Mouse (Mus musculus) hindbrain, embryonic 13.5 days (tissue): ENCODE measurements at regions not wholly inside any gene's neighbourhood (a gene's known extent, or its start where the extent isn't known, plus 50 kb on each side); places are given as distances from the start of the nearest gene placed in this dataset.
A peak's percentile ranks its signal among the peaks of the same experiment; 100 is the strongest.

ENCODE experiments used
- ATAC-seq: fragments of 200-750 bp; cut with Nextera tagmentation; 2 replicates; pipeline ENCODE4 v1.8.0; 2017; ENCODE audit warnings: moderate TSS enrichment; ENCODE audit not compliant: low FRiP score
- H3K27ac ChIP-seq: fragments of 300-500 bp; sonication (generic); 2 replicates; pipeline ENCODE4 v1.5.1; 2015; ENCODE audit warnings: inconsistent platforms, mild to moderate bottlenecking, moderate library complexity
- H3K27me3 ChIP-seq: fragments of 300-500 bp; sonication (generic); 2 replicates; pipeline ENCODE4 v1.6.1; 2015; ENCODE audit warnings: mild to moderate bottlenecking, inconsistent platforms
- H3K36me3 ChIP-seq: fragments of 300-500 bp; sonication (generic); 2 replicates; pipeline ENCODE4 v1.6.1; 2015; ENCODE audit warnings: mild to moderate bottlenecking, inconsistent platforms
- H3K4me1 ChIP-seq: fragments of 300-500 bp; sonication (generic); replicated peaks from 2 replicates; pipeline ENCODE4 v1.6.1; 2015; ENCODE audit warnings: inconsistent platforms
- H3K4me2 ChIP-seq: fragments of 300-500 bp; sonication (generic); 2 replicates; pipeline ENCODE4 v1.6.1; 2015; ENCODE audit warnings: inconsistent platforms, mild to moderate bottlenecking, moderate library complexity
- H3K4me3 ChIP-seq: fragments of 300-500 bp; sonication (generic); 2 replicates; pipeline ENCODE4 v1.5.1; 2015; ENCODE audit warnings: mild to moderate bottlenecking, inconsistent platforms
- H3K9ac ChIP-seq: fragments of 300-500 bp; sonication (generic); 2 replicates; pipeline ENCODE4 v1.6.1; 2015; ENCODE audit warnings: mild to moderate bottlenecking, inconsistent platforms
- H3K9me3 ChIP-seq: fragments of 300-500 bp; sonication (generic); 2 replicates; pipeline ENCODE4 v1.6.1; 2016; ENCODE audit warnings: inconsistent platforms
- WGBS: fragments of 180-500 bp; shearing (Covaris S2); methylation state at CpG from one replicate; pipeline ENCODE4 v1.1.7; 2015; 5-methylcytosine and 5-hydroxymethylcytosine counted together

DNA sequence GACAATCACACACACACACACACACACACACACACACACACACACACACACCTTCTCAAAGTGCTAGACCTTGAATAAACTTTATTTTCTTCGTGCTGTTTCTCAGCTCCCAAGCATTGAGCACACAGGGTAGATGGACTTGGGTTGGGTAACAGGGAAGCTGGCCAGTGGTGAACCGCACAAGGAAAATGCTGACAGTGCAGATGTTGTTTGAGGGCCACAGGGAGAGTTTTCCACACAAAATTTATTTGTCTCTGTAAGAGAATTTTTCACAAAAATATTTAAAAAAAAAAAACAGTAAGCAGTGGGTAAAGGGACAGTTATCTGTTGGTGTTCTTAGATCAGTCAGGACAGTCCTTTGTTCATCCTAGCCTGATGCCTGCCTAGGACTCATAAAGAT lies 110.8 kb upstream of the Usp24 start:
- Histone ChIP-seq H3K36me3 (no peaks in the 10 kb centered on the region), H3K4me2 (no peak overlapping the region), H3K9ac (no peak overlapping the region), H3K4me3 (no peak overlapping the region), H3K27ac (no peak overlapping the region), H3K27me3 (no peaks in the 10 kb centered on the region), H3K9me3 (no peaks in the 10 kb centered on the region), H3K4me1 (peaks cover 17% of the 10 kb centered on the region)
- ATAC-seq = no peak
- 87% methylated on average over 2 of the region's 2 CpGs for WGBS

DNA sequence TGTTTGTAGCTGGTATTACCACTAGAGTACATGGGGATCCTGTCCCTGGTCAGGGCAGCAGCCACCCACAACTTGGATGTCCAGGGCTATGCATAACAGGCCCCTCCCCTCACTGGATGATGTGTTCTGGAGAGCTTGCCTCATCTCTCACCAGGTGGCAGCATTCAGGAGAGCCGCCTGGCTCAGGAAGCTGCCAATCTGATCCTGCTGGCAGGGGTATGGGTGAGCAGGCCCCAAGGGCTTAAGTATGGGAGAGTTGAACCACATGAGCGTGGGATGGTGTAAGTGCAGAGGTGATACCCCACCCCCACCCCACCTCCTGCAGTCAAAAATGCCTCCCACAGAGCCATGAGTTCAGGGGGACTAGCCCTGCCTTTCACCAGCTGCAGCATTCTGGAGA lies 110.0 kb upstream of the Usp24 start:
- Histone ChIP-seq H3K27ac (no peak overlapping the region), H3K4me1 (peaks cover 11% of the 10 kb centered on the region; the same call in 1 of the 2 replicates), H3K4me2 (no peak overlapping the region), H3K4me3 (no peak overlapping the region), H3K9me3 (no peaks in the 10 kb centered on the region), H3K36me3 (no peaks in the 10 kb centered on the region), H3K9ac (no peak overlapping the region), H3K27me3 (no peaks in the 10 kb centered on the region)
- ATAC-seq = no peak
- WGBS = 53% methylated on average over 2 of the region's 2 CpGs

GRCm38 (mm10) chr4:106209465-106209864 lies 106.5 kb upstream of the Usp24 start:
- H3K27me3 ChIP-seq = no peaks in the 10 kb centered on the region
- H3K4me3 ChIP-seq = no peak overlapping the region
- no peak overlapping the region for H3K9ac ChIP-seq
- no peak for ATAC-seq
- H3K27ac ChIP-seq = no peak overlapping the region
- H3K36me3 ChIP-seq = no peaks in the 10 kb centered on the region
- no peaks in the 10 kb centered on the region for H3K9me3 ChIP-seq
- 86% methylated on average over 11 of the region's 11 CpGs for WGBS
- H3K4me1 ChIP-seq = peaks cover 13% of the 10 kb centered on the region; the same call in 1 of the 2 replicates
- no peak overlapping the region for H3K4me2 ChIP-seq

- no peak overlapping the region for H3K9ac ChIP-seq
- H3K27ac ChIP-seq = no peak overlapping the region
- no peaks in the 10 kb centered on the region for H3K36me3 ChIP-seq
- H3K4me1 ChIP-seq = peaks cover 13% of the 10 kb centered on the region; the same call in 1 of the 2 replicates
- no peaks in the 10 kb centered on the region for H3K9me3 ChIP-seq
- WGBS = 92% methylated on average over 1 of the region's 1 CpGs
- no peak overlapping the region for H3K4me3 ChIP-seq
- no peaks in the 10 kb centered on the region for H3K27me3 ChIP-seq
- H3K4me2 ChIP-seq = no peak overlapping the region
- no peak for ATAC-seq
Measured at GRCm38 (mm10) chr4:106209975-106210374, 106.0 kb upstream of the Usp24 start.

DNA sequence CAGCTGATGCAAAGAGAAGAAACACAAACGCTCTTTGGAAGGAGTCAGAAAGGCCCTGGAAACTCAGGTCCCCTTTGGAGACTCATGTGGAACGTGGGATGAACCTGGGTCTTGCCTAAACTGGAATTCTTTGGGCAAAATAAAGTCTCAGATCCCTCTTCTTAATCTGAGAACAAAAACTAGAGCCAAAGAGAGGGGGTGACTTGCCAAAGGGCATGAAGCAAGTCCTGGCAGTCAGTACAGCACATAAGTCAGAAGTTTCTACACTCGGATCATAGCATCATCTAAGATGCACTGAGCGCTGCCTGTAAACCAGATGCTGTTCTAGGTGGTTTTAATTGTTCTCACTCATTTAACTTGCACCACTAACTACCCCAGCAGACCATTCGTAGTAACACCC lies 101.8 kb upstream of the Usp24 start:
- H3K4me3 ChIP-seq = no peak overlapping the region
- no peaks in the 10 kb centered on the region for H3K27me3 ChIP-seq
- no peaks in the 10 kb centered on the region for H3K9me3 ChIP-seq
- peaks cover 13% of the 10 kb centered on the region; the same call in 1 of the 2 replicates for H3K4me1 ChIP-seq
- H3K9ac ChIP-seq = no peak overlapping the region
- H3K27ac ChIP-seq = no peak overlapping the region
- no peaks in the 10 kb centered on the region for H3K36me3 ChIP-seq
- ATAC-seq = no peak
- H3K4me2 ChIP-seq = no peak overlapping the region
- WGBS = 85% methylated on average over 5 of the region's 5 CpGs

DNA sequence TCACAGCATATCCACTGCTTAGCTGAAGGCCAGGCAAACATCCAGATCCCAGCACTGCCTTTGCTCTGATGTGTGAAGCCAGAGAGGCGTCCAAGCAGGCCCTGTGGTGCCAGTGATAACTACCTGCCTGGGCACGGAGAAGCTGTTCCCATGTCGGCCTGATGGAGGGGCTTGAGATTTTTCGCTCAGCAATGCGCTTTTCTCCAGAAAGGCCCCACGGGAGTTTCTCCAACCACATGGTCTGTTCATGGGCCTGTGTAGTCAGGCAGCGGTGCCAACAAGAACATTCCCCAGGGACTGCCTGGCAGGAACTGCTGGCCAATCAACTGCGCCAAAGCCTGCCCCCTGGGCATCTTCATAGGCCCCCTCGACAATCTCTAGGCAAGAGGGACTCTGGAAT lies 95.4 kb upstream of the Usp24 start:
- Histone ChIP-seq H3K9ac (no peak overlapping the region), H3K27ac (no peak overlapping the region), H3K4me2 (no peak overlapping the region), H3K36me3 (no peaks in the 10 kb centered on the region), H3K9me3 (no peaks in the 10 kb centered on the region), H3K4me3 (no peak overlapping the region), H3K4me1 (no peaks in the 10 kb centered on the region), H3K27me3 (no peaks in the 10 kb centered on the region)
- no peak for ATAC-seq
- 75% methylated on average over 9 of the region's 9 CpGs for WGBS

- no peak overlapping the region for H3K27ac ChIP-seq
- no peaks in the 10 kb centered on the region for H3K4me1 ChIP-seq
- no peak overlapping the region for H3K9ac ChIP-seq
- H3K36me3 ChIP-seq = no peaks in the 10 kb centered on the region
- WGBS = 57% methylated on average over 12 of the region's 12 CpGs
- 0 out of 2 replicates have a peak, but pooled peaks cover 3% of the 10 kb centered on the region for H3K9me3 ChIP-seq
- H3K4me3 ChIP-seq = no peak overlapping the region
- ATAC-seq = peak; percentile 57
- H3K27me3 ChIP-seq = no peaks in the 10 kb centered on the region
- no peak overlapping the region for H3K4me2 ChIP-seq
Measured at GRCm38 (mm10) chr4:106225184-106225862, 90.7 kb upstream of the Usp24 start.

- no peak for ATAC-seq
- WGBS = 69% methylated on average over 8 of the region's 8 CpGs
- no peaks in the 10 kb centered on the region for H3K27me3 ChIP-seq
- no peak overlapping the region for H3K27ac ChIP-seq
- no peaks in the 10 kb centered on the region for H3K36me3 ChIP-seq
- H3K4me3 ChIP-seq = no peak overlapping the region
- H3K4me2 ChIP-seq = no peak overlapping the region
- 0 out of 2 replicates have a peak, but pooled peaks cover 3% of the 10 kb centered on the region for H3K9me3 ChIP-seq
- 0 out of 2 replicates have a peak, but pooled peaks cover under 1% of the 10 kb centered on the region for H3K4me1 ChIP-seq
- no peak overlapping the region for H3K9ac ChIP-seq
Measured at GRCm38 (mm10) chr4:106227428-106227827, 88.6 kb upstream of the Usp24 start.

DNA sequence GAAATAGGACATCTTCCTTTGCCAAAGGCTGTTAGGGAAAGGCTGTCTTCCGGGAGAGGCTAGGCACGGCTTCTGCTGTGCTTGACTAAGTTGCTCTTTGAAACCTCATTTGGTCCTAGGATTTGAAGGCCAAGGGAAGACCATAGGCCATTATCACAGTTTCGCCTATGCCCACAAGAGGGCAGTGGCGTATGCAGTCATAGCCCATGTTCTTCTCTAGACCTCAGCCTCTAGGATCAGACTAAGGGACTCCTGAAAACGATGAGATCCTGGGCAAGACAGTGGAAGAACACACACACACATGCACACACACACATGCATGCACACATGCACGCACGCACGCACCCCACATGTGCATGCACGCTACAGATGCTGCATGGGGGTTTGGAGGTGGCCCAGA lies 87.5 kb upstream of the Usp24 start:
- ATAC-seq = peak; percentile 50
- H3K9ac ChIP-seq = no peak overlapping the region
- H3K4me2 ChIP-seq = no peak overlapping the region
- no peak overlapping the region for H3K27ac ChIP-seq
- no peak overlapping the region for H3K4me3 ChIP-seq
- H3K36me3 ChIP-seq = no peaks in the 10 kb centered on the region
- no peaks in the 10 kb centered on the region for H3K27me3 ChIP-seq
- H3K4me1 ChIP-seq = 0 out of 2 replicates have a peak, but pooled peaks cover 3% of the 10 kb centered on the region
- 0 out of 2 replicates have a peak, but pooled peaks cover 3% of the 10 kb centered on the region for H3K9me3 ChIP-seq
- 46% methylated on average over 9 of the region's 9 CpGs for WGBS

DNA sequence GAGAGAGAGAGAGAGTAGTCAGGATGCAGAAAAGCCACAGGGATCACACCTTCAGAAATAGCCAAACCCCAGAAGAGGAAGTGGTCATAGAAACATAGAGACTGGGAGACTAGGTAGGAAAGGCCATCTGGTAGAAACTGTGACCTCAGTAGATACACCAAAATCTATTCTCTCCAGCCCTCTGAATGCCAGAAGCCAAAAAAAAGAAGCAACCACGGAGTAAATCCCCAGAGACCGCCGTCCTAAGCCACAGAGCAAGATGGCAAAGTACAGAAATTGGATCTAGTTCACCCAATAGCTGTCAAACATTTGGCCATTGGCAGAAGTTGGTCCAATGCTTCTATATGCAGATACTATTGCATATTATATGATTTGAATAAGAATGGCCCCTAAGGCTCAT lies 86.5 kb upstream of the Usp24 start:
- Histone ChIP-seq H3K27ac (no peak overlapping the region), H3K36me3 (no peaks in the 10 kb centered on the region), H3K9ac (no peak overlapping the region), H3K9me3 (0 out of 2 replicates have a peak, but pooled peaks cover 3% of the 10 kb centered on the region), H3K27me3 (no peaks in the 10 kb centered on the region), H3K4me1 (0 out of 2 replicates have a peak, but pooled peaks cover 3% of the 10 kb centered on the region), H3K4me2 (no peak overlapping the region), H3K4me3 (no peak overlapping the region)
- no peak for ATAC-seq
- 84% methylated on average over 3 of the region's 3 CpGs for WGBS

DNA sequence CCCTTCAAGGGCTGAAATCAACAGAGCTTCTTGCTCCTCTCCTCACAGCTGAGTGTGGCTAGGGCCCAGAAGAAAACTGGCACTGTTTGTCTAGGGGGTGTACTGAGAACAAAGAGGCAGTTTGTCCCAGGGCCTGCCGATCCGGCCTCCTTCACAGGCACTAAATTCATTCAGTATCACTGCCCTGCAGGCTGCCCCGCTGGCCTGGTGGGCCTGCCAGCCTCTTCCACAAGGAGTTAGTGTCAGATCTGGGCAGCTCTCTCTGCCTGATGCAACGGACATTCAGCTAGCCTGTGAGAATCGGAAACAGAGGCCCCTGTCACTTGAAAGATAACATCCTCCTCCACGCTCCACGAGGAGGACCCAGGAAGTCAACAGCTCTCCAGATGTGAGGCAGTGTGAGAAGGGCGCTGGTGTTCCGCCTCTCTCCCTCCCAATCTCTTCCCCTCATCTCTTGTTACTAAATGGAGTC lies 83.5 kb upstream of the Usp24 start:
- H3K36me3 ChIP-seq = no peaks in the 10 kb centered on the region
- no peak overlapping the region for H3K4me2 ChIP-seq
- H3K4me1 ChIP-seq = 0 out of 2 replicates have a peak, but pooled peaks cover 3% of the 10 kb centered on the region
- ATAC-seq = peak; percentile 69
- 0 out of 2 replicates have a peak, but pooled peaks cover 3% of the 10 kb centered on the region for H3K9me3 ChIP-seq
- WGBS = 45% methylated on average over 9 of the region's 9 CpGs
- no peak overlapping the region for H3K4me3 ChIP-seq
- H3K27ac ChIP-seq = peak overlapping the region; percentile 50
- H3K9ac ChIP-seq = no peak overlapping the region
- no peaks in the 10 kb centered on the region for H3K27me3 ChIP-seq

- Histone ChIP-seq H3K27ac (no peak overlapping the region), H3K4me1 (no peaks in the 10 kb centered on the region), H3K9me3 (no peaks in the 10 kb centered on the region), H3K27me3 (no peaks in the 10 kb centered on the region), H3K36me3 (no peaks in the 10 kb centered on the region), H3K4me2 (no peak overlapping the region), H3K9ac (no peak overlapping the region), H3K4me3 (no peak overlapping the region)
- ATAC-seq = no peak
- 94% methylated on average over 14 of the region's 14 CpGs for WGBS
Measured at GRCm38 (mm10) chr4:106244384-106244819, 71.6 kb upstream of the Usp24 start.
